Mouse (Mus musculus) common myeloid progenitor, adult 5-6 weeks (primary cell): ENCODE data around the gene Parvb. TPM values are rescaled to one million over a fixed set of nuclear protein-coding genes. Genes with fewer than 3 reads are reported as not detected.
A peak's percentile ranks its signal among the peaks of the same experiment; 100 is the strongest.

Source experiments
- ATAC-seq: replicated peaks from 2 replicates; pipeline ENCODE4 v1.8.0; 2016; ENCODE audit warnings: low read depth, mild to moderate bottlenecking, moderate TSS enrichment, inconsistent platforms; ENCODE audit not compliant: poor library complexity, severe bottlenecking
- total RNA-seq: library from RNA; stranded (forward); fragments of 200-1000, 187-1606 nt; gene quantifications from 2 replicates; pipeline ENCODE4 v1.2.3, GENCODE M21; 2017

Parvb gene
- total RNA-seq, 1 experiment from 2014 or later = 4.2 TPM

- peak; percentile 59 for ATAC-seq
Observed at GRCm38 (mm10) chr15:84313566-84313878, 81.7 kb downstream of the Parvb start.

GRCm38 (mm10) chr15:84314420-84315080 is 82.7 kb downstream of the Parvb start:
- ATAC-seq = no peak

- ATAC-seq = peak; percentile 52
Observed at GRCm38 (mm10) chr15:84315276-84316046, 83.6 kb downstream of the Parvb start.

GRCm38 (mm10) chr15:84319393-84319792 is 87.5 kb downstream of the Parvb start:
- no peak for ATAC-seq

- peak; percentile 76 for ATAC-seq
Observed at GRCm38 (mm10) chr15:84321544-84322174, 89.8 kb downstream of the Parvb start.

- ATAC-seq = peak; percentile 50
Observed at GRCm38 (mm10) chr15:84323966-84324869, 92.4 kb downstream of the Parvb start, which contains the start of gene Parvg. Gene Parvg (plus strand): TSS chr15:84324026.

GRCm38 (mm10) chr15:84324870-84325553 is 93.2 kb downstream of the Parvb start:
- 0 out of 2 replicates have a peak, but pooled peaks have one; percentile 17 for ATAC-seq

GRCm38 (mm10) chr15:84325736-84326135 is 93.9 kb downstream of the Parvb start:
- no peak for ATAC-seq

GRCm38 (mm10) chr15:84328870-84329269 is 97.0 kb downstream of the Parvb start:
- no peak for ATAC-seq

GRCm38 (mm10) chr15:84329940-84330339 is 98.1 kb downstream of the Parvb start:
- no peak for ATAC-seq

- ATAC-seq = no peak
Observed at GRCm38 (mm10) chr15:84331066-84331612, 99.3 kb downstream of the Parvb start.

- ATAC-seq = peak; percentile 61
Observed at GRCm38 (mm10) chr15:84336281-84336817, 104.5 kb downstream of the Parvb start.

- no peak for ATAC-seq
Observed at GRCm38 (mm10) chr15:84337599-84337998, 105.8 kb downstream of the Parvb start.

GRCm38 (mm10) chr15:84340926-84341325 is 109.1 kb downstream of the Parvb start:
- no peak for ATAC-seq

GRCm38 (mm10) chr15:84348769-84349168 is 116.9 kb downstream of the Parvb start:
- no peak for ATAC-seq

GRCm38 (mm10) chr15:84349915-84350738 is 118.3 kb downstream of the Parvb start:
- peak; percentile 71 for ATAC-seq

- ATAC-seq = peak; percentile 59
Observed at GRCm38 (mm10) chr15:84351342-84351741, 119.5 kb downstream of the Parvb start.
